Mouse (Mus musculus) liver, postnatal 0 days (tissue): ENCODE measurements around the gene Sowahc.

ENCODE experiments used
- CTCF ChIP-seq: sonication (generic); IDR thresholded peaks from 2 replicates; pipeline ENCODE4 v1.5.1; 2016; ENCODE audit warnings: antibody characterized with exemption, low read depth
- EP300 ChIP-seq: IDR thresholded peaks from 2 replicates; pipeline ENCODE4 v1.6.1; 2016; ENCODE audit warnings: antibody characterized with exemption, low read depth, mild to moderate bottlenecking

- no peak for TF ChIP-seq CTCF
- no peak for TF ChIP-seq EP300
These were observed 54.0 kb downstream of the Sowahc start for GRCm38 (mm10) chr10:59275745-59276144.
